Comparison of ENCODE assay signal across 9 mouse cellular contexts in the genomic region with DNA sequence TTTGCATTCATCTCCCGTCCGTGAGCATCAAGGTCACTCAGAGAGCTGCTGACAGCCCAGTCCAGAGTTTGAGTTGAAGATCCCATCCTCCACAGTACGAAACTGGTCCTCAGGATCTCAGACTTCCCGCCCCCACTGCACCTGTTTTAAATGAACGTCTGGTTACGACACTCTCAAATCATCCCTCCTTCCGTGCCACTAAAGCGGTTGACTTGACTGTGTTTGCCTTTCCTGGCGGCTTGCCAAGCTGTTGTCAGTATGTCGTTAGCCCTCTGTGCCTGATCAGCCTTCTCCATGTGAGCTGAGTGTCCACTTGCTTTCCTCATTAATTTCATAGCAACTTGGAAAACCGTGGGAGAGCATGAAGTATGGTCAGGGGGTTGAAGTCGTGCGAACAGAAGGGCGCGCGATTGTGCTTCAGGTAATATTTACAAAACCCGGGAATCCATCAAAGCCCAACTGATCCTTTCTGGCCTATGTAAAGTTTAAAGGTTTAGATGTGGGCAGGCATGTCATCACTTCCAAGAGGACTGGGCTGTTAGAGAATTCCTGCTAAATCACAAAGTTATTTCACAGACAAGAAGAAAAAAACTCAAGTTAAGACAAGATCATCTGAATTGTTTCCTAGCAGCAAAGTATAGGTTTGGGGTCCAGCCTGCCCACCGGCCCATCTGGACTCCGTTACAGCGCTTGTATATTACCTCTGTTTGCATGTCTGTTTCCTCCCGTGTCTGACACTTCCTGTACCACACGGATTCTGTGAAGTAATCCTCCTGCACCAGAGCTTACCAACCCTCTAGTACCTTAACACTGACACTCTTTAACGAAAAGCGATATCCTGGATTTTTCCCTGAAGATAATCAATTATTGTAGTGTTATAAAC.
A peak's percentile ranks its signal among the peaks of the same experiment; 100 is the strongest.
DNase-seq lines count a peak whose midpoint lies in the region.
"Had no signal": no experiment of that assay in that cellular context is flagged by ENCODE, and none has a peak within 500 bp of the region (broad histone marks: within the 10 kb centered on the region; RNA-seq: fewer than 3 reads in every experiment).

No protein-coding gene starts in this region.

- DNase-seq in gastrocnemius, postnatal 10 days = peak; percentile 18
- DNase-seq in gastrocnemius, adult 18-20 months (ENCODE audit: low spot score) = no peak
- DNase-seq in right cerebral cortex, postnatal 4 days = peak; percentile 29
- DNase-seq in right cerebral cortex, postnatal 25 days = no peak
- DNase-seq in hindlimb bud, embryonic 11.5 days (ENCODE audit: extremely low spot score, low read depth, low spot score) = peak; percentile 12
- DNase-seq in yolk sac, embryonic 10.5 days (ENCODE audit: low spot score) = peak; percentile 24
- DNase-seq in c-Kit-positive CD71-positive TER-119-positive erythroid progenitor cells, embryonic 14.5 days (ENCODE audit: low spot score) = no peak
- no peak for DNase-seq in cerebellum, adult 9-10 months
- DNase-seq: kidney, adult 8-10 months had no signal

Comparison
In these comparisons a context has a peak if more than half of its experiments do, and no peak if none do; other contexts are left out.
1. DNase-seq: peak in gastrocnemius, postnatal 10 days (single experiment), right cerebral cortex, postnatal 4 days (single experiment), hindlimb bud, embryonic 11.5 days (single experiment) and yolk sac, embryonic 10.5 days (single experiment); none in gastrocnemius, adult 18-20 months (single experiment), right cerebral cortex, postnatal 25 days (single experiment), c-Kit-positive CD71-positive TER-119-positive erythroid progenitor cells, embryonic 14.5 days (single experiment) and cerebellum, adult 9-10 months (single experiment).